Mouse (Mus musculus): Measurements from ENCODE around the gene Spred3.

GRCm38 (mm10) chr7:29154018-29154720, 16.0 kb downstream of the Spred3 start:
- TF ChIP-seq CTCF (IDR thresholded peaks at IDR 0.05; ENCODE audit: low read depth, low read length) (no peak), POLR2A (IDR thresholded peaks at IDR 0.05; ENCODE audit: extremely low read depth, insufficient read depth, low read length) (no peak)

Measured in liver, adult 2 months (tissue).